Mouse (Mus musculus) layer of hippocampus, adult 11-12 months (tissue): ENCODE data around the gene Ctnnb1.

Experiments used
- DNase-seq: peaks from one replicate; pipeline ENCODE4 v3.0.0; 2022; ENCODE audit warnings: low spot score

Ctnnb1 gene

DNA sequence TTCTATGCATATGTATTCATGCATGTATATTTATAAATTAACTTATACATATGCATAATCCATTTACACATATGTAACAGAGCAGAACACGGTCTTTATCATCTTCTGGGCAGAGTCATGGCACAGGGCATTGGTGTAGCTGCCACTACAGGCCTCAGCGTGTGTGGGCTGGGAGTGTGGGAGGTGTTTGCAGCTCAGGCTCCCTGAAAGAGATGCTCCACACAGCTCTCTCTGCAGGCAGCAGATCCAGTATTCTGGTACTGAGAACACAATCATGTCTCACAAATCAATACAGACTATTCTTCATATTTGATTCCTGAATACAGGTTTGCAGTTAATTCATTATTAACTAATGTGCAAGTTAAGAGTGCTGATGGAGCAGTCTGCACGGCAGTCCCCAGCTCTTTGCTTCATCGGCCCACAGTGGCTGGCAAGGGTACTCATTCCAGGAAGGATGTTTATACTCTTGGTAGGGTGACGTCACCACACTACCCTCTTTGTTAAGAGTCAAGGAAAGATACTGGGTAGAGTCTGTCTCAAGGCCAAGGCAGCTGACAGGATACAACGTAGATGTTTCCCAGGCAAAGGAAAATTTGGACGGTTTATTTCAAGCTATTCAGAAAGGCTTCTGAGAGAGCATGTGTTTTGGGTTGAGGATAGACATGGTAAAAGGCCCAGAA lies 71.8 kb downstream of the Ctnnb1 start:
- peak; percentile 39 for DNase-seq

DNA sequence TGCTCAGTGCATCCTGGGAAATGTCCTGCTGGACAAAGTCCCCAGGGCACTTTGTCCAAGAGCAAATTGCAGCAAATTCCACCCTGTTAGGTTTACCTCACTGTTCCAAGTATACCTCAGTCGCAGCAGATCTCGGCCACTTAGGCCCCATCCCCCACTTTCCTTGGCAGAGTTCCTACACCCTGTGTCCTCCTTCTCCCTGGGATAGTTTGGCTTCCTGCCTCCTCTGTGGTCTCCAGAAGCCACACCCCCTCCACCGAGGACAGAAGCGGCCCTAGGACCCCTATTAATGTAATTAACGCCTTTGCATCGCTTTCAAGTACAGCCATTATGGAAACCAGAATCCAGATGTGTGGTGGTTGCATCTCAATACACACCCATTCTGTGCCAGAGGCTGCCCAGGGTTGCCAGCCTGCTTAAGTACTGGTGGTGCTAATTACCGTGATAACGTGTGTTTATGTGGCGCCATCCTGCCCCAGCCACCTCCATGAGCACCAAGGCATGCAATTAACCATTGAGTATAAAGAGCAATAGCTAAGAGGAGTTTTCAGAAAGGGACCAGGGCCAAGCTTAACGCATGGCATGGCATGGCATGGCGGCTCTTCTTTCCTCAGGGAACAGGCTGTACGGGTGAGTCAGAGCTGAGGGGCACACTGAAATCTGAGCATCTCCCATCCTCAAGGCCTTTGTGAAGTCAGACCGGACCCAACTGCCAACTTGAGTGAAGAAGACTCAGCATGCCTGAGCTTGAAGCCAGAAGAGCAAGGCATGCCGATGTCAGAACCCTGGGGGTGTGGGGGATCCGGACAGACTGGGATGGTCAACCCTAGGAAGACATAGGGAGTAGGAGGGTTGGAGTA lies 72.9 kb downstream of the Ctnnb1 start:
- DNase-seq = peak; percentile 22

GRCm38 (mm10) chr9:121005961-121006360 lies 76.9 kb downstream of the Ctnnb1 start:
- DNase-seq = no peak
